Mouse (Mus musculus) hindbrain, embryonic 14.5 days (tissue): Measurements from ENCODE around the gene Rpl9-ps6. TPM values are rescaled to one million over a fixed set of nuclear protein-coding genes. Genes with fewer than 3 reads are reported as not detected.
"Not testable (repeated sequence)": the region's sequence is repeated elsewhere in the genome, so short reads cannot be mapped to it uniquely, and the experiment has no call there.

ENCODE experiments used
- ATAC-seq: fragments of 200-750 bp; cut with Nextera tagmentation; 2 replicates; pipeline ENCODE4 v1.8.0; 2017; ENCODE audit warnings: moderate number of reproducible peaks, mild to moderate bottlenecking, moderate TSS enrichment, moderate library complexity; ENCODE audit not compliant: low FRiP score
- DNase-seq: peaks from one replicate; pipeline ENCODE4 v3.0.0-alpha.2; 2015; ENCODE audit warnings: low spot score
- H3K27ac ChIP-seq: fragments of 300-500 bp; sonication (generic); 2 replicates; pipeline ENCODE4 v1.5.1; 2014; ENCODE audit warnings: mild to moderate bottlenecking, moderate library complexity
- H3K27me3 ChIP-seq: fragments of 300-500 bp; sonication (generic); 2 replicates; pipeline ENCODE4 v1.6.1; 2014; ENCODE audit warnings: mild to moderate bottlenecking, low read length, mixed read lengths; ENCODE audit not compliant: control insufficient read depth, insufficient read depth
- H3K36me3 ChIP-seq: fragments of 300-500 bp; sonication (generic); replicated peaks from 2 replicates; pipeline ENCODE4 v1.6.1; 2014; ENCODE audit not compliant: control insufficient read depth, insufficient read depth
- H3K4me1 ChIP-seq: fragments of 300-500 bp; sonication (generic); replicated peaks from 2 replicates; pipeline ENCODE4 v1.6.1; 2014; ENCODE audit warnings: antibody characterized with exemption, low read length, mixed read lengths; ENCODE audit not compliant: control insufficient read depth, insufficient read depth
- H3K4me2 ChIP-seq: fragments of 300-500 bp; sonication (generic); replicated peaks from 2 replicates; pipeline ENCODE4 v1.6.1; 2014; ENCODE audit warnings: mild to moderate bottlenecking, moderate library complexity
- H3K4me3 ChIP-seq: fragments of 300-500 bp; sonication (generic); replicated peaks from 2 replicates; pipeline ENCODE4 v1.5.1; 2014; ENCODE audit warnings: mild to moderate bottlenecking, low read length
- H3K9ac ChIP-seq: fragments of 300-500 bp; sonication (generic); 2 replicates; pipeline ENCODE4 v1.6.1; 2014
- H3K9me3 ChIP-seq: fragments of 300-500 bp; sonication (generic); 2 replicates; pipeline ENCODE4 v1.6.1; 2016; ENCODE audit warnings: low read length; ENCODE audit not compliant: control insufficient read depth
- WGBS: fragments of 180-500 bp; shearing (Covaris S2); extraction: QIAGEN DNeasy Blood & Tissue Kit; methylation state at CpG from one replicate; pipeline ENCODE4 v1.1.7; 2014; 5-methylcytosine and 5-hydroxymethylcytosine counted together
- polyA plus RNA-seq: library from polyadenylated mRNA; unstranded; fragments of >200 nt; fragmentation: Nextera tagmentation; extraction: Ambion mirVana; gene quantifications from 2 replicates; pipeline ENCODE4 v1.2.1, GENCODE M21; 2014

Gene Rpl9-ps6
- polyA plus RNA-seq, 1 experiment from 2014 or later: 79.3 TPM

- Histone ChIP-seq H3K27ac (peak overlapping the region; percentile 92), H3K4me2 (peak overlapping the region; percentile 90), H3K4me1 (peaks cover 25% of the 10 kb centered on the region), H3K9ac (peak overlapping the region; percentile 81), H3K4me3 (peak overlapping the region; percentile 76)
- ATAC-seq (peak; percentile 84), DNase-seq (peak; percentile 42)
- H3K27me3 ChIP-seq, H3K36me3 ChIP-seq, H3K9me3 ChIP-seq: not testable (repeated sequence)
- WGBS: 0% methylated on average over 45 of the region's 47 CpGs
These were observed 19.8 kb upstream of the Rpl9-ps6 start for GRCm38 (mm10) chr19:32486106-32486724.

DNA sequence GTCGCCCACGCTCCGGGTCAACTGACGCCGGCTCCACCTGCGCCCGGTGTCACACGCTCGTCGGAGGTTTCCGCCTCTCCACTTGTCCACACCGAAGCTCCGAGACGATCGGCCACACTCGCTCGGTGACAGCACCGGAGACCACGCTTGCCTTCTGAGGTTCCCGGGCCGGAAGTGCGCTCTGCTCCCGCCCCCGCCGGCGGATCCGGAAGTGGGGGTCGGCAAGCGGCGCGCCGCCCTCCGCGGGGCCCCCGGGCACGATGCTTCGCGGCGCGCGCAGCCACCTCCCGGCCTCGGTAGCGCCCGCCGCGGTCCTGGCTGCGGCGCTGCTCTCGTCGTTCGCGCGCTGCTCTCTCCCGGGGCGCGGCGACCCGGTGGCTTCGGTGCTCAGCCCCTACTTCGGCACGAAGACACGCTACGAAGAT, 19.3 kb upstream of the Rpl9-ps6 start, which contains the start of gene Minpp1:
Gene Minpp1, plus strand, starts transcription at position 89 of the 425 bp plus-strand sequence.
- Histone ChIP-seq H3K9ac (peak within 1 kb of the TSS; percentile 81), H3K4me1 (peaks cover 25% of the 10 kb centered on the region), H3K27ac (peak within 1 kb of the TSS; percentile 92), H3K4me3 (peak within 1 kb of the TSS; percentile 76), H3K9me3 (no peaks in the 10 kb centered on the region), H3K27me3 (no peaks in the 10 kb centered on the region), H3K4me2 (peak within 1 kb of the TSS; percentile 90), H3K36me3 (no peaks in the 10 kb centered on the region)
- WGBS: under 1% methylated on average over 64 of the region's 64 CpGs
- ATAC-seq (peak; percentile 94), DNase-seq (peak; percentile 84)

GRCm38 (mm10) chr19:32484941-32485660, 18.7 kb upstream of the Rpl9-ps6 start:
- peak overlapping the region; percentile 92 for H3K27ac ChIP-seq
- WGBS: 19% methylated on average over 13 of the region's 13 CpGs
- H3K27me3 ChIP-seq: no peaks in the 10 kb centered on the region
- no peaks in the 10 kb centered on the region for H3K9me3 ChIP-seq
- peak overlapping the region; percentile 81 for H3K9ac ChIP-seq
- H3K36me3 ChIP-seq: no peaks in the 10 kb centered on the region
- peaks cover 25% of the 10 kb centered on the region for H3K4me1 ChIP-seq
- peak overlapping the region; percentile 76 for H3K4me3 ChIP-seq
- peak overlapping the region; percentile 90 for H3K4me2 ChIP-seq
- ATAC-seq (no peak), DNase-seq (no peak)

DNA sequence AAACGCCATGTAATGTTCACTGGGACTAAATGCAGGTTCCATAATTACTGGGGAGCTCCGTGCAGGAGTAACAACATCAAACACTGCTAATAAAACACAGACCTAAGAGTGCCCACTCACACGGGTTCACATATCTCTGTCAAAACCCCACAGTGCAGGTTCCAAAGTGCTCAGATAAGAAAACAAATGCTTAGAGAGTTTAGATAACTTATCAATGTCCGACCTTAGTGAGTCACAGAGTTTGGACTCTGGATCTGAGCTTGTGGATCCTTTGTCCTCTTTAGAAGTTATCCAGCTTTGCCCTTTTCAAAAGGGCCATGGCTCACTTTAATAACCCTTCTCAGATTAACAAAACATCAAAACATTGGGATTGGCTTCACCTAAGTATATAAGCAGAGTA, 15.1 kb upstream of the Rpl9-ps6 start:
- H3K4me1 ChIP-seq: peaks cover 8% of the 10 kb centered on the region; the same call in 1 of the 2 replicates
- no peak overlapping the region for H3K4me3 ChIP-seq
- H3K36me3 ChIP-seq: no peaks in the 10 kb centered on the region
- no peak overlapping the region for H3K9ac ChIP-seq
- no peak overlapping the region for H3K27ac ChIP-seq
- no peak for ATAC-seq
- no peak for DNase-seq
- WGBS: 81% methylated on average over 4 of the region's 4 CpGs
- H3K27me3 ChIP-seq: no peaks in the 10 kb centered on the region
- no peaks in the 10 kb centered on the region for H3K9me3 ChIP-seq
- no peak overlapping the region for H3K4me2 ChIP-seq

DNA sequence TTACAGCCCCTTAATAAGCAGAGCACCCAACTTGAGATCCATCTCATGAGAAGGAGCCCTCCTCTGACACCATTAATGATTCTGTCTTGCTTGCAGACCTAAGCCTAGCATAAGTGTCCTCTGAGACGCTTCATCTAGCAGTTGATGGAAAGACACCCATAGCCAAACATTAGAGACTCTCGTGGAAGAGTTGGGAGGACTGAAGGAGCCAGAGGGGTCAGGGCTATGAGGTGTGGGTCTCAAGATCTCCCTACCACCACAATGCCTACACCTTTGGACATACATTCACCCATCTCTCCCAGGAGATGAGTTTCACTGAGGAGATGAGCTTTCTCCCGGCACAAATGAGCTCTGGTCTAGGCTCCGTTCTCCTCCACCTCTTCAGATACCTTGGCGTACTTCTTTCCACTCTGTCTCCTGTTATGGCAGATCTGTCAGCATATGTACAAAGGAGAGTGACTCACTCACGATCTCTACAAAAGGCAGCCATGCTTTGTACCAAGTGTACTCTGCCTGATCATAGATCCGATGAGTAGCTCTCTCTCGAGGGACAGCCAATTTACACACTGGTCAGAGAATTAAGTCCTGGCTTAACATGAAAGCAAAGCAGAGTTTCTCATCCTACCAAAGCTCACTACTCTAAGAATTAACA, 14.5 kb upstream of the Rpl9-ps6 start:
- H3K36me3 ChIP-seq: no peaks in the 10 kb centered on the region
- H3K4me1 ChIP-seq: peaks cover 8% of the 10 kb centered on the region; the same call in 1 of the 2 replicates
- no peaks in the 10 kb centered on the region for H3K27me3 ChIP-seq
- 89% methylated on average over 8 of the region's 8 CpGs for WGBS
- DNase-seq (no peak), ATAC-seq (no peak)
- H3K9me3 ChIP-seq: no peaks in the 10 kb centered on the region
- H3K9ac ChIP-seq: no peak overlapping the region
- no peak overlapping the region for H3K4me3 ChIP-seq
- no peak overlapping the region for H3K4me2 ChIP-seq
- H3K27ac ChIP-seq: no peak overlapping the region

- DNase-seq (no peak), ATAC-seq (no peak)
- WGBS: 88% methylated on average over 5 of the region's 5 CpGs
- Histone ChIP-seq H3K9ac (no peak overlapping the region), H3K4me2 (no peak overlapping the region), H3K27me3 (no peaks in the 10 kb centered on the region), H3K4me3 (no peak overlapping the region), H3K36me3 (no peaks in the 10 kb centered on the region), H3K4me1 (peaks cover 6% of the 10 kb centered on the region; the same call in 1 of the 2 replicates), H3K9me3 (no peaks in the 10 kb centered on the region), H3K27ac (no peak overlapping the region)
These were observed 13.9 kb upstream of the Rpl9-ps6 start for GRCm38 (mm10) chr19:32480255-32480654.

DNA sequence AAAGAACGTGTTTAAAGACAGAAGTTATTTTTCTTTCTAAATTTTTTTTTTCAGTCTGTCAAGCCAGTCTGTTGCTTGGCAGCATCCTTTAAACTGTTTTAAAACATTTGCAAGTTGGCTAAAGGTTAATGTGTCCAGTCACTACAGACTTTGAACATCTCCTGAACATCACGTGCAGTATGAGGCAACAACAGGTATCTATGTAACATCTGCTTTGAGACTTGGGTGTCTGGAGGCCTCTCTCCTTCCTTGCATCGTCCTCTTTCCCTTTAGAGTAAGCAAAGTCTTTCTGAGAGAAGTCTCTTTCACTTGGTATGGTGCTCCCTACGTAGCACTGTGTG, 10.3 kb upstream of the Rpl9-ps6 start:
- H3K4me1 ChIP-seq: no peaks in the 10 kb centered on the region
- H3K27me3 ChIP-seq: no peaks in the 10 kb centered on the region
- H3K27ac ChIP-seq: no peak overlapping the region
- H3K4me2 ChIP-seq: no peak overlapping the region
- ATAC-seq (no peak), DNase-seq (no peak)
- no peaks in the 10 kb centered on the region for H3K9me3 ChIP-seq
- H3K9ac ChIP-seq: no peak overlapping the region
- no peaks in the 10 kb centered on the region for H3K36me3 ChIP-seq
- 84% methylated on average over 4 of the region's 4 CpGs for WGBS
- no peak overlapping the region for H3K4me3 ChIP-seq

GRCm38 (mm10) chr19:32476016-32476711, 9.8 kb upstream of the Rpl9-ps6 start:
- no peaks in the 10 kb centered on the region for H3K36me3 ChIP-seq
- no peak overlapping the region for H3K9ac ChIP-seq
- no peak overlapping the region for H3K4me3 ChIP-seq
- H3K4me1 ChIP-seq: no peaks in the 10 kb centered on the region
- no peak overlapping the region for H3K4me2 ChIP-seq
- DNase-seq (no peak), ATAC-seq (no peak)
- 88% methylated on average over 12 of the region's 12 CpGs for WGBS
- H3K27ac ChIP-seq: no peak overlapping the region
- H3K9me3 ChIP-seq: no peaks in the 10 kb centered on the region
- H3K27me3 ChIP-seq: no peaks in the 10 kb centered on the region
